Mouse (Mus musculus): Measurements from ENCODE around the gene Rasl12. TPM values are rescaled to one million over a fixed set of nuclear protein-coding genes. Genes with fewer than 3 reads are reported as not detected.

The Rasl12 gene
- polyA plus RNA-seq, 1 experiment from 2014 or later: 8.9 TPM

DNA sequence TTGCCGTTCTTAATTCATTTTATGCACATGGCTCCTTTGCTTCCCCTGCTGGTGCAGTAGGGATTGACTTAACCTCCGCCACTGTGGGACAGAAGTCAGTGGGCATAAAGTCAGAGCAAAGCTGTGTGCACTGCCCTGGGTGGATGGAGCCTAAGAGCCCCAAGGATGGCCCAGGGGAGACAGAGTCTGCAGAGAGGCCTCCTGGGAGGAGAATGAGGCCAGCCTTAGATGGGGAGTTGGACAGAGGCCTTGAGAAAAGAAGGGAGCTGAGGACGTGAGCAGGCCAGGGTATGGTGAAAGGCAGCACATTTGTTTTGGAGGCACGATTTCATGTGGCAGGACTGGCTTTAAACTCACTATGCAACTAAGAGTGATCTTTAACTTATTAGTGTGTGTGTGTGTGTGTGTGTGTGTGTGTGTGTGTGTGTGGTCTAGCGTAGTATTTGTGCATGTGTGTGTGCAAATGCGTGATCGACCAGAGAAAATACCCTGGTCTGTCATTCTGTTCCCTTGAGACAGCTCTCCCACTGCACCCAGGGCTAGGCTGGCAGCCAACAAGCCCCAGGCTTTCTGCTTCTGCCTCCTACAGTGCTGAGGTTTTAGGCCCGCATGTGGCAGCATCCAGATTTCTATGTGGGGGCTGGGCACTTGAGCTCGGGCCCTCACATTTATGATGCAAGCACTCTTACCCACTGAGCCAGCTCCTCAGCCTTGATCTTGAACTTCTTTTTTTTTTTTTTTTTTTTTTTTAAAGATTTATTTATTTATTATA is 23.0 kb upstream of the Rasl12 start:
- H3K36me3 ChIP-seq: peaks cover 5% of the 10 kb centered on the region; the same call in 1 of the 2 replicates
- H3K9ac ChIP-seq: no peak overlapping the region
- H3K27me3 ChIP-seq: no peaks in the 10 kb centered on the region
- no peaks in the 10 kb centered on the region for H3K4me1 ChIP-seq
- 62% methylated on average over 9 of the region's 9 CpGs for WGBS
- H3K27ac ChIP-seq: no peak overlapping the region
- no peak for ATAC-seq (ENCODE audit: insufficient number of reproducible peaks, low FRiP score, low TSS enrichment, low read depth)
- no peak overlapping the region for H3K4me3 ChIP-seq
- no peaks in the 10 kb centered on the region for H3K9me3 ChIP-seq
- no peak overlapping the region for H3K4me2 ChIP-seq

GRCm38 (mm10) chr9:65381017-65381590 is 17.2 kb upstream of the Rasl12 start:
- H3K4me1 ChIP-seq: no peaks in the 10 kb centered on the region
- no peaks in the 10 kb centered on the region for H3K27me3 ChIP-seq
- H3K36me3 ChIP-seq: peaks cover 5% of the 10 kb centered on the region; the same call in 1 of the 2 replicates
- H3K9me3 ChIP-seq: no peaks in the 10 kb centered on the region
- H3K27ac ChIP-seq: no peak overlapping the region
- H3K9ac ChIP-seq: no peak overlapping the region
- 73% methylated on average over 4 of the region's 4 CpGs for WGBS
- no peak overlapping the region for H3K4me3 ChIP-seq
- no peak for ATAC-seq (ENCODE audit: insufficient number of reproducible peaks, low FRiP score, low TSS enrichment, low read depth)
- H3K4me2 ChIP-seq: no peak overlapping the region

DNA sequence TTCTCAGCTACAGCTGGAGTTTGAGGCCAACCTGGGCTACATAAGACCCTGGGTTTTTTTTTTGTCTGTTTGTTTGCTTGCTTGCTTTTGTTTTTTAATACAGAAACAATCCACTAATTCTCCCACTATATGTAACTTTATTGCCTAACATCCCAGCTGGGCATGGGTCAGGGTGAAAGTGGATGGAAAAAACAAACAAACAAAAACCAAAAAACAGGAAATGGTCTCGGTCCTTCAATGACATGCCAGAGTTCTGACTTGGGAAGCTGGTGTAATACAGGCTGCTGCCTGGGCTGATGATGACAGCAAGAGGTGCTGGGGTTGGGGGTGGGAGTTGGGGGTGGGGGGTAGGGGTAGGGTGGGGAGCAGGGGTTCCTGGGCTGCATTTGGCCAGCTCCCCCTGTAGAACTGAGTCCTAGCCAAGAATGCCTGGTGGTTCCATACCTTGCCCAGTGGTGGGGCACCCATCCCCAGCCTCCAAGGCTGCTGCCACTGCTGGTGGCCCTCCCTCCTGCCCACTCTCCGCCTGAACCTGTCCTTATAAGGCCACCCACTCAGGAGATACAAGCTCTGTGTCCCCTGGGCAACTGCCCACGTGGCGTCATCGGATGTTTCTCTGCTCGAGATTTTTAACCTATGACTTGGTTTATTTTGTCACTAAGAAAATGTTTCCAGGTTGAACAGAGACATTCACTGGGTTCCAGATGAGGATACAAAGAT is 16.1 kb upstream of the Rasl12 start:
- 78% methylated on average over 6 of the region's 6 CpGs for WGBS
- Histone ChIP-seq H3K9ac (no peak overlapping the region), H3K4me2 (no peak overlapping the region), H3K27ac (no peak overlapping the region), H3K4me1 (no peaks in the 10 kb centered on the region), H3K36me3 (peaks cover 5% of the 10 kb centered on the region; the same call in 1 of the 2 replicates), H3K4me3 (no peak overlapping the region), H3K9me3 (no peaks in the 10 kb centered on the region), H3K27me3 (no peaks in the 10 kb centered on the region)
- no peak for ATAC-seq (ENCODE audit: insufficient number of reproducible peaks, low FRiP score, low TSS enrichment, low read depth)

GRCm38 (mm10) chr9:65382751-65383097 is 15.6 kb upstream of the Rasl12 start:
- WGBS: 37% methylated on average over 3 of the region's 3 CpGs
- no peak overlapping the region for H3K27ac ChIP-seq

DNA sequence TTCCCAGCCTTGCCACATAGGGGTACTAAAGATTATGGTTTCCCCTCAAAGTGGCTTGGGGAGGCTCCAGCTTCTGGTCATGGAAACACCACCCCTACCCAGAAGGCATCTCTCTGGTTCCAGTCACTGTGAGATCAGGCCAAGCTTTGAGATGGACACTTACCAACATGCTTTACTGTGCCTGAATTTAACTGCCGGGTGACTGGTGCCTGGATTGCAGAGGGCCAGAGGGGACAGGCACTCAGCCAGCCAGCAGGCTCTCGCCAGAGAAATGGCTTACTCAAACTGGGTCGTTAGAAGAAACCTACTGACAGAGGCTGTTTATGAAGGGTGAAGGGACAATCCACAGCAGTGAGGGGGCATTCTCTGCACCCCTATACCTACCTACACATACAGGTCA is 14.0 kb upstream of the Rasl12 start:
- Histone ChIP-seq H3K9ac (no peak overlapping the region), H3K27me3 (peaks cover 4% of the 10 kb centered on the region; the same call in 1 of the 2 replicates), H3K9me3 (no peaks in the 10 kb centered on the region), H3K36me3 (no peaks in the 10 kb centered on the region), H3K27ac (no peak overlapping the region), H3K4me1 (no peaks in the 10 kb centered on the region), H3K4me3 (no peak overlapping the region), H3K4me2 (no peak overlapping the region)
- no peak for ATAC-seq (ENCODE audit: insufficient number of reproducible peaks, low FRiP score, low TSS enrichment, low read depth)
- WGBS: 25% methylated on average over 3 of the region's 3 CpGs

More at GRCm38 (mm10) chr9:65382751-65383097, 15.6 kb upstream of the Rasl12 start:
- no peaks in the 10 kb centered on the region for H3K4me1 ChIP-seq
- no peaks in the 10 kb centered on the region for H3K27me3 ChIP-seq
- no peak for ATAC-seq (ENCODE audit: insufficient number of reproducible peaks, low FRiP score, low TSS enrichment, low read depth)
- H3K9ac ChIP-seq: no peak overlapping the region
- H3K4me2 ChIP-seq: no peak overlapping the region
- H3K36me3 ChIP-seq: peaks cover 5% of the 10 kb centered on the region; the same call in 1 of the 2 replicates
- H3K9me3 ChIP-seq: no peaks in the 10 kb centered on the region
- no peak overlapping the region for H3K4me3 ChIP-seq

GRCm38 (mm10) chr9:65386373-65387140 is 11.7 kb upstream of the Rasl12 start:
- no peak for ATAC-seq (ENCODE audit: insufficient number of reproducible peaks, low FRiP score, low TSS enrichment, low read depth)
- Histone ChIP-seq H3K36me3 (no peaks in the 10 kb centered on the region), H3K4me2 (no peak overlapping the region), H3K27ac (no peak overlapping the region), H3K4me3 (no peak overlapping the region), H3K27me3 (peaks cover 27% of the 10 kb centered on the region), H3K9me3 (no peaks in the 10 kb centered on the region), H3K4me1 (peaks cover 10% of the 10 kb centered on the region), H3K9ac (no peak overlapping the region)
- WGBS: 19% methylated on average over 8 of the region's 8 CpGs

- Histone ChIP-seq H3K9ac (0 out of 2 replicates have a peak overlapping the region, but pooled peaks have one; percentile 39), H3K27ac (no peak overlapping the region), H3K27me3 (peaks cover 43% of the 10 kb centered on the region), H3K4me2 (peak overlapping the region; percentile 76), H3K4me3 (peak overlapping the region; percentile 50), H3K4me1 (peaks cover 11% of the 10 kb centered on the region), H3K9me3 (no peaks in the 10 kb centered on the region), H3K36me3 (no peaks in the 10 kb centered on the region)
- ATAC-seq (ENCODE audit: insufficient number of reproducible peaks, low FRiP score, low TSS enrichment, low read depth): peak; percentile 53; the same call in 1 of the 2 replicates
- 14% methylated on average over 92 of the region's 96 CpGs for WGBS
Observed at GRCm38 (mm10) chr9:65390752-65391612, 7.3 kb upstream of the Rasl12 start.

DNA sequence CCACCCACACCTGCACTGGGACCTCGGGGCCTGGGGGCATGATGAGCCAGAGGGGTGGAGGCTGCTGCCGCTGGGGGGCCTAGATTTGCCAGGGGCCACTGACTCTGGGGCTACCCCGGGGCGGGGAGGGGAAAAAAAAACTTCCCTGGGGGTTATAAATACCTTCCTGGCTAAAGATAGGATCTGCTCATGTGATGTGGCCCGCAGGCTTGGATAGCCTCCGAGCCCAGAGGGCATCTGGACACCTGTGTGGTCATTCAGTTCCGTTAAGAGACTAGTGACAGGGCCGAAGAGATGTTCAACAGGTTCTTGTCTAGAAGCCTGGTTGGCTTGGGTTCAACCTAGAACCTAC is 6.7 kb upstream of the Rasl12 start, which contains the start of gene Kbtbd13:
Gene Kbtbd13 (minus strand): TSS at position 40 of the 352 bp plus-strand sequence.
- WGBS: 32% methylated on average over 8 of the region's 8 CpGs

GRCm38 (mm10) chr9:65392638-65393364 is 5.5 kb upstream of the Rasl12 start:
- peaks cover 43% of the 10 kb centered on the region for H3K27me3 ChIP-seq
- ATAC-seq (ENCODE audit: insufficient number of reproducible peaks, low FRiP score, low TSS enrichment, low read depth): no peak

More for the DNA sequence above, 6.7 kb upstream of the Rasl12 start, which contains the start of gene Kbtbd13:
- H3K4me1 ChIP-seq: peaks cover 11% of the 10 kb centered on the region
- peak within 1 kb of the TSS; percentile 76 for H3K4me2 ChIP-seq
- 0 out of 2 replicates have a peak within 1 kb of the TSS, but pooled peaks have one; percentile 39 for H3K9ac ChIP-seq
- ATAC-seq (ENCODE audit: insufficient number of reproducible peaks, low FRiP score, low TSS enrichment, low read depth): no peak
- no peak within 1 kb of the TSS for H3K27ac ChIP-seq
- H3K9me3 ChIP-seq: no peaks in the 10 kb centered on the region
- H3K27me3 ChIP-seq: peaks cover 43% of the 10 kb centered on the region
- H3K4me3 ChIP-seq: peak within 1 kb of the TSS; percentile 50
- no peaks in the 10 kb centered on the region for H3K36me3 ChIP-seq

GRCm38 (mm10) chr9:65393606-65394005 is 4.7 kb upstream of the Rasl12 start:
- WGBS: 61% methylated on average over 2 of the region's 2 CpGs
- no peak for ATAC-seq (ENCODE audit: insufficient number of reproducible peaks, low FRiP score, low TSS enrichment, low read depth)
- H3K9me3 ChIP-seq: no peaks in the 10 kb centered on the region
- H3K4me1 ChIP-seq: peaks cover 16% of the 10 kb centered on the region
- no peaks in the 10 kb centered on the region for H3K36me3 ChIP-seq
- no peak overlapping the region for H3K4me2 ChIP-seq
- no peak overlapping the region for H3K9ac ChIP-seq
- H3K4me3 ChIP-seq: no peak overlapping the region
- no peak overlapping the region for H3K27ac ChIP-seq
- H3K27me3 ChIP-seq: peaks cover 43% of the 10 kb centered on the region

More at GRCm38 (mm10) chr9:65392638-65393364, 5.5 kb upstream of the Rasl12 start:
- no peaks in the 10 kb centered on the region for H3K9me3 ChIP-seq
- no peak overlapping the region for H3K4me2 ChIP-seq
- WGBS: 33% methylated on average over 6 of the region's 6 CpGs
- no peak overlapping the region for H3K27ac ChIP-seq
- no peak overlapping the region for H3K4me3 ChIP-seq
- H3K4me1 ChIP-seq: peaks cover 11% of the 10 kb centered on the region
- H3K9ac ChIP-seq: no peak overlapping the region
- H3K36me3 ChIP-seq: no peaks in the 10 kb centered on the region
